Mouse (Mus musculus) liver, embryonic 11.5 days (tissue): ENCODE measurements around the gene Tmtc1. TPM values are rescaled to one million over a fixed set of nuclear protein-coding genes. Genes with fewer than 3 reads are reported as not detected.

Experiments
- ATAC-seq: fragments of 200-750 bp; cut with Nextera tagmentation; replicated peaks from 2 replicates; pipeline ENCODE4 v1.8.0; 2017; ENCODE audit warnings: moderate number of reproducible peaks, mild to moderate bottlenecking, moderate TSS enrichment, moderate library complexity; ENCODE audit not compliant: low FRiP score
- DNase-seq: peaks from one replicate; pipeline ENCODE4 v3.0.0-alpha.2; 2017; ENCODE audit warnings: low spot score
- H3K27ac ChIP-seq: fragments of 300-500 bp; sonication (generic); 2 replicates; pipeline ENCODE4 v1.5.1; 2014; ENCODE audit warnings: mild to moderate bottlenecking, low read depth, low read length, control low read depth
- H3K27me3 ChIP-seq: fragments of 300-500 bp; sonication (generic); replicated peaks from 2 replicates; pipeline ENCODE4 v1.6.1; 2014; ENCODE audit warnings: low read length, mixed read lengths; ENCODE audit not compliant: control insufficient read depth, insufficient read depth
- H3K36me3 ChIP-seq: fragments of 300-500 bp; sonication (generic); 2 replicates; pipeline ENCODE4 v1.6.1; 2014; ENCODE audit warnings: mild to moderate bottlenecking, low read length, moderate library complexity, mixed read lengths; ENCODE audit not compliant: control insufficient read depth, insufficient read depth
- H3K4me1 ChIP-seq: fragments of 300-500 bp; sonication (generic); replicated peaks from 2 replicates; pipeline ENCODE4 v1.6.1; 2014; ENCODE audit warnings: low read length, mixed read lengths; ENCODE audit not compliant: control insufficient read depth, insufficient read depth
- H3K4me2 ChIP-seq: fragments of 300-500 bp; sonication (generic); 2 replicates; pipeline ENCODE4 v1.6.1; 2014; ENCODE audit warnings: mild to moderate bottlenecking, control low read depth, moderate library complexity
- H3K4me3 ChIP-seq: fragments of 300-500 bp; sonication (generic); 2 replicates; pipeline ENCODE4 v1.5.1; 2014; ENCODE audit warnings: low read depth, low read length, control low read depth
- H3K9ac ChIP-seq: fragments of 300-500 bp; sonication (generic); 2 replicates; pipeline ENCODE4 v1.6.1; 2014; ENCODE audit warnings: low read depth, low read length, control low read depth
- H3K9me3 ChIP-seq: fragments of 300-500 bp; sonication (generic); 2 replicates; pipeline ENCODE4 v1.6.1; 2016; ENCODE audit warnings: low read length, inconsistent platforms, mixed read lengths; ENCODE audit not compliant: control insufficient read depth
- whole genome bisulfite sequencing: fragments of 180-500 bp; shearing (Covaris S2); extraction: QIAGEN DNeasy Blood & Tissue Kit; methylation state at CpG from one replicate; pipeline ENCODE4 v1.1.7; 2014; 5-methylcytosine and 5-hydroxymethylcytosine counted together
- polyA plus RNA-seq: library from polyadenylated mRNA; unstranded; fragments of >200 nt; fragmentation: Nextera tagmentation; extraction: Ambion mirVana; gene quantifications from 2 replicates; pipeline ENCODE4 v1.2.1, GENCODE M21; 2014

The Tmtc1 gene
- polyA plus RNA-seq, 1 experiment from 2014 or later: 0.58 TPM

DNA sequence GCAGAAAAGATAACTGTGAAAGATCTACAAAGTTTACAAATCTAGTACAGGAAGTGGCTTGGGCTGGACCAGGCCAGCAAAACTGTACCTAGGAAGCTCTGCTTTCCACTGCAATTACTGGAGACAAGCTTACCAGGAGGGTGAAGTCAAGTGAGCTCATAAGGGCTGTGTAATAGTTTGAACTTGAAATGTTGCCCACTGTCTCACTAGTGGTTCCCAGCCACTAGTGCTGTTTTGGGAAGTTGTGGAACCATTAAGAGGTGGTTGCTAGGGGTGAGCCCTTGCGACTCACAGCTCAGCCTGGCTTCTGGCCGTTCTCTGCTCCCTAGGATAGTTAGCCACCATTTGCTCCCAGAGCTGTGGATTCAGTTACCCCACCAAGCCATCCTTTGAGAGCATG lies 112.3 kb downstream of the Tmtc1 start:
- Histone ChIP-seq H3K27me3 (no peaks in the 10 kb centered on the region), H3K4me1 (no peaks in the 10 kb centered on the region), H3K9ac (no peak overlapping the region), H3K4me3 (no peak overlapping the region), H3K27ac (no peak overlapping the region), H3K9me3 (no peaks in the 10 kb centered on the region), H3K36me3 (no peaks in the 10 kb centered on the region), H3K4me2 (no peak overlapping the region)
- ATAC-seq (no peak), DNase-seq (no peak)
- WGBS: 75% methylated on average over 2 of the region's 2 CpGs

GRCm38 (mm10) chr6:148329976-148330375 lies 114.2 kb downstream of the Tmtc1 start:
- Histone ChIP-seq H3K4me3 (no peak overlapping the region), H3K36me3 (no peaks in the 10 kb centered on the region), H3K9me3 (no peaks in the 10 kb centered on the region), H3K9ac (no peak overlapping the region), H3K27ac (no peak overlapping the region), H3K27me3 (no peaks in the 10 kb centered on the region), H3K4me1 (no peaks in the 10 kb centered on the region), H3K4me2 (no peak overlapping the region)
- ATAC-seq (no peak), DNase-seq (no peak)

GRCm38 (mm10) chr6:148328928-148329327 lies 115.3 kb downstream of the Tmtc1 start:
- H3K9me3 ChIP-seq: no peaks in the 10 kb centered on the region
- H3K4me1 ChIP-seq: no peaks in the 10 kb centered on the region
- no peak overlapping the region for H3K9ac ChIP-seq
- WGBS: 77% methylated on average over 2 of the region's 2 CpGs
- ATAC-seq: no peak
- no peaks in the 10 kb centered on the region for H3K36me3 ChIP-seq
- no peak overlapping the region for H3K27ac ChIP-seq
- no peak overlapping the region for H3K4me3 ChIP-seq
- H3K27me3 ChIP-seq: no peaks in the 10 kb centered on the region
- DNase-seq: no peak
- no peak overlapping the region for H3K4me2 ChIP-seq

- DNase-seq: no peak
- Histone ChIP-seq H3K27me3 (no peaks in the 10 kb centered on the region), H3K4me1 (no peaks in the 10 kb centered on the region), H3K4me3 (no peak overlapping the region), H3K36me3 (no peaks in the 10 kb centered on the region), H3K4me2 (no peak overlapping the region), H3K9me3 (no peaks in the 10 kb centered on the region), H3K27ac (no peak overlapping the region), H3K9ac (no peak overlapping the region)
- WGBS: 80% methylated on average over 6 of the region's 6 CpGs
- ATAC-seq: no peak
Measured at GRCm38 (mm10) chr6:148328130-148328529, 116.1 kb downstream of the Tmtc1 start.

GRCm38 (mm10) chr6:148318736-148319135 lies 125.5 kb downstream of the Tmtc1 start:
- H3K4me3 ChIP-seq: no peak overlapping the region
- no peaks in the 10 kb centered on the region for H3K27me3 ChIP-seq
- no peak overlapping the region for H3K9ac ChIP-seq
- H3K9me3 ChIP-seq: no peaks in the 10 kb centered on the region
- no peak overlapping the region for H3K4me2 ChIP-seq
- no peaks in the 10 kb centered on the region for H3K36me3 ChIP-seq
- no peak overlapping the region for H3K27ac ChIP-seq
- no peak for ATAC-seq
- H3K4me1 ChIP-seq: no peaks in the 10 kb centered on the region
- DNase-seq: no peak

DNA sequence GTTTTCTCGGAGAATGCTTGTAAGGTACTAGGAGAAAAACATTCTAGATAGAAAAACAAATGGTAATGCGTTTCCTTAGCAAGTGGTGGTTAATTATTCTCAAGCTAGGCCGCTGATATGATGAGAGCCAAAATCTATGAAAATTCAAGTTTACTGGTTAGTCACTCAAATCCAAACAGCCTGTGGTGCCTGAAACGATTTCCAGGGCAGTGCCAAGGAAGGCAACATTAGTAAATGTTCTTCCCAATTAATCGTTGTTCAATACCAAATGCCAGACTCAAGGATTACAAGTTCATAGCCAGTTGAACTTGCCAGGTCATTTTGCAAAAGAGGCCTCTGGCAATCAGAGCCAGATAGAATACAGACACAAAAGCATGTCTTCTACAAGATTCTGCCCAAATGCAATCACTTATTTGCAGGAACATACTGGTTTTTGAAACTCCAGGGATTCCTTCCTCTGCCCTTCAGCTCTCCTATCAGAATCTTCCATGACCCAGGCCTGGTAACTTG lies 128.6 kb downstream of the Tmtc1 start:
- H3K9ac ChIP-seq: no peak overlapping the region
- H3K27me3 ChIP-seq: no peaks in the 10 kb centered on the region
- no peaks in the 10 kb centered on the region for H3K36me3 ChIP-seq
- H3K4me2 ChIP-seq: no peak overlapping the region
- ATAC-seq (no peak), DNase-seq (no peak)
- no peaks in the 10 kb centered on the region for H3K9me3 ChIP-seq
- H3K4me3 ChIP-seq: no peak overlapping the region
- whole genome bisulfite sequencing: 75% methylated on average over 5 of the region's 5 CpGs
- H3K4me1 ChIP-seq: no peaks in the 10 kb centered on the region
- H3K27ac ChIP-seq: no peak overlapping the region

DNA sequence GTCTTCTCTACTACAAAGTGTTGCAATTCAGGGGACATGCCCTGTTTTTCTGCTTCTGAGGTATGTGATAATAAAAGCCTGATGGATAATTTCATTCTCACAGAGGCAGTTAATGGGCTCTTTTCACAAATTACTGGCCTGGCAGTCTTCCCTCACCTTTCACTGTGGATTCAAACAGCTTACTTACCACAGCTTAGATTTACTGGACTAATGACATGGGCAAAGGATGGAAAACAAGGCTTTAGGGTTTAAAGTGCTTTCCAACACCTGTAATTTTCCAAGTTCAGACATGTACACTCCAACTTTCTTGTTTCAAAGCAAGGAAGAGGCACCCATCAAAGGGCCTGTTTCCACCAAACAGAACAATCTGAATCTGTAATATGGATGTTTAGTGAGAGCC lies 129.1 kb downstream of the Tmtc1 start:
- H3K4me3 ChIP-seq: no peak overlapping the region
- H3K27ac ChIP-seq: no peak overlapping the region
- H3K4me1 ChIP-seq: no peaks in the 10 kb centered on the region
- ATAC-seq (no peak), DNase-seq (no peak)
- no peaks in the 10 kb centered on the region for H3K9me3 ChIP-seq
- H3K27me3 ChIP-seq: no peaks in the 10 kb centered on the region
- no peak overlapping the region for H3K4me2 ChIP-seq
- H3K36me3 ChIP-seq: no peaks in the 10 kb centered on the region
- H3K9ac ChIP-seq: no peak overlapping the region

- Histone ChIP-seq H3K36me3 (no peaks in the 10 kb centered on the region), H3K27ac (no peak overlapping the region), H3K9me3 (no peaks in the 10 kb centered on the region), H3K4me1 (no peaks in the 10 kb centered on the region), H3K4me2 (no peak overlapping the region), H3K9ac (no peak overlapping the region), H3K4me3 (no peak overlapping the region), H3K27me3 (no peaks in the 10 kb centered on the region)
- no peak for ATAC-seq
- WGBS: 38% methylated on average over 2 of the region's 2 CpGs
- DNase-seq: no peak
Measured at GRCm38 (mm10) chr6:148310981-148311380, 133.2 kb downstream of the Tmtc1 start.

- no peak overlapping the region for H3K9ac ChIP-seq
- DNase-seq: no peak
Measured at GRCm38 (mm10) chr6:148305821-148306220, 138.4 kb downstream of the Tmtc1 start.

More at GRCm38 (mm10) chr6:148305821-148306220, 138.4 kb downstream of the Tmtc1 start:
- Histone ChIP-seq H3K9me3 (no peaks in the 10 kb centered on the region), H3K27ac (no peak overlapping the region), H3K4me1 (no peaks in the 10 kb centered on the region), H3K4me3 (no peak overlapping the region), H3K36me3 (no peaks in the 10 kb centered on the region), H3K4me2 (no peak overlapping the region), H3K27me3 (no peaks in the 10 kb centered on the region)
- no peak for ATAC-seq
- 84% methylated on average over 5 of the region's 5 CpGs for WGBS
